Mouse (Mus musculus): ENCODE data around the gene Appbp2.

DNA sequence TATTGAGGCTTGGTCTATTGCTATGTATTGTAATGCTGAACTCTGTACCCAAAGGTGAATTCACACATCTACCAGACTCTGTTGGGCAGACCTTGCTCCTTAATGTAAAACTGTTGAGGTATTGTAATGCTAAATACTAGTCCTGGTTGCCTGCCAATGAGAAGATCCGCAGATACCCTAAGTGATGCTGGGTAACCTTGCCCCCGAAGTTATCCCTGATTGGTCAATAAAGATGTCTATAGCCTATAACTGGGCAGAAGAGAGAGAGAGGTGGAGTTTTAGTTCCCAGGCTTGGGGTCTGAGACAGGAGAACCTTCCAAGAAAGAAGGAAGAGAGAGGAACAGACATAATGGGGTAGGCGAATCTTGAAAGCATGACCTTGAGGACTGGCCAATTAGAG, 5.3 kb upstream of the Appbp2 start:
- TF ChIP-seq CTCF (IDR thresholded peaks at IDR 0.05; ENCODE audit: low read depth, low read length) (no peak), POLR2A (IDR thresholded peaks at IDR 0.05; ENCODE audit: borderline replicate concordance, low read depth, low read length) (no peak)
